Comparison of ENCODE assay signal across 23 mouse cellular contexts in the genomic region with DNA sequence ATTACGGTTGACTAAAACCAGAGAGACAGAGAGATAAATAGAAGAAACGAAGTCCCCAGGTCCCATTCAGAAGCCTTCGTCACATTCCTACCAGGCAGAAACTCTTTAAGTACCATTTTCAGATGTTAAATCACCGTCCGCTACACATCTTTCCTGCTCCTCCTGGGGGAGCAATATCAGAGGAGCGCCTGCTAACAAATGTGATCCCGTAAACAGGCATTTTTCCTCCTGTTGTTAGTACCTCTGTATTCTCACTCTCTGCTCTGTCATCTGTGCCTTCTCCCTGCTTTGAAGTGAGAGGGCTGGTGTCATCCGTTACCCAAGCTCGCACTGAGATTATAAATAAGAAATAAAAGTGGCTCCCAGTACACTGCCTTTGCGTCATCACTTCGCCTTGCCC.
A peak's percentile ranks its signal among the peaks of the same experiment; 100 is the strongest.
DNase-seq lines count a peak whose midpoint lies in the region; ATAC-seq and TF ChIP-seq lines count a peak whose summit lies in the region.
"Had no signal": no experiment of that assay in that cellular context is flagged by ENCODE, and none has a peak within 500 bp of the region (broad histone marks: within the 10 kb centered on the region; RNA-seq: fewer than 3 reads in every experiment).

No protein-coding gene starts in this region.

- H3K9ac ChIP-seq in heart, embryonic 13.5 days = 0 out of 2 replicates have a peak overlapping the region, but pooled peaks have one; percentile 19
- H3K9ac ChIP-seq in midbrain, postnatal 0 days (replicated peaks; ENCODE audit: low read length, poor library complexity, severe bottlenecking) = no peak overlapping the region
- no peak overlapping the region for H3K9ac ChIP-seq in midbrain, embryonic 16.5 days (ENCODE audit: low read depth, low read length)
- 0 out of 2 replicates have a peak overlapping the region, but pooled peaks have one; percentile 26 for H3K9ac ChIP-seq in neural tube, embryonic 15.5 days (replicated peaks)
- H3K9ac ChIP-seq: embryonic facial prominence, embryonic 15.5 days; hindbrain, embryonic 12.5 days had no signal

- H3K27ac ChIP-seq in heart, embryonic 13.5 days (replicated peaks) = no peak overlapping the region
- no peak overlapping the region for H3K27ac ChIP-seq in midbrain, postnatal 0 days (ENCODE audit: low read depth, low read length)
- H3K27ac ChIP-seq in midbrain, embryonic 16.5 days (ENCODE audit: low read length) = no peak overlapping the region
- H3K27ac ChIP-seq in neural tube, embryonic 15.5 days (replicated peaks) = no peak overlapping the region
- H3K27ac ChIP-seq: embryonic facial prominence, embryonic 15.5 days; forebrain, embryonic 10.5 days; gastrocnemius, adult 2 months; hindbrain, embryonic 12.5 days had no signal

- no peak for ATAC-seq in heart, embryonic 13.5 days (ENCODE audit: extremely low read depth, insufficient number of reproducible peaks, low FRiP score, low TSS enrichment)
- no peak for ATAC-seq in midbrain, postnatal 0 days (ENCODE audit: low FRiP score)
- no peak for ATAC-seq in midbrain, embryonic 16.5 days
- no peak for ATAC-seq in neural tube, embryonic 15.5 days (ENCODE audit: low FRiP score)
- ATAC-seq: forebrain, embryonic 16.5 days; hindbrain, embryonic 16.5 days; inflammation-experienced regulatory T-cells, adult 6 months had no signal

- peak; percentile 22; the same call in 1 of the 2 replicates for TF ChIP-seq CTCF in midbrain, postnatal 0 days (IDR thresholded peaks at IDR 0.05)
- TF ChIP-seq CTCF in brain, embryonic 14.5 days (IDR thresholded peaks at IDR 0.05; ENCODE audit: borderline replicate concordance, extremely low read depth, insufficient read depth, insufficient read length) = no peak

- H3K4me1 ChIP-seq in heart, embryonic 13.5 days = peaks cover 36% of the 10 kb centered on the region
- peaks cover 4% of the 10 kb centered on the region; the same call in 1 of the 2 replicates for H3K4me1 ChIP-seq in midbrain, postnatal 0 days (ENCODE audit: insufficient read depth, low read length)
- H3K4me1 ChIP-seq in midbrain, embryonic 16.5 days (ENCODE audit: control insufficient read depth, insufficient read depth, low read length) = peaks cover 21% of the 10 kb centered on the region
- H3K4me1 ChIP-seq in neural tube, embryonic 15.5 days = peaks cover 26% of the 10 kb centered on the region

- TF ChIP-seq POLR2A in brain, embryonic 14.5 days (IDR thresholded peaks at IDR 0.05; ENCODE audit: borderline replicate concordance, extremely low read depth, insufficient read depth, insufficient read length, poor library complexity, severe bottlenecking) = no peak

- no peaks in the 10 kb centered on the region for H3K9me3 ChIP-seq in heart, embryonic 13.5 days
- H3K9me3 ChIP-seq in midbrain, postnatal 0 days (ENCODE audit: low read length) = no peaks in the 10 kb centered on the region
- H3K9me3 ChIP-seq in midbrain, embryonic 16.5 days (replicated peaks; ENCODE audit: control insufficient read depth, low read length, poor library complexity, severe bottlenecking) = no peaks in the 10 kb centered on the region
- no peaks in the 10 kb centered on the region for H3K9me3 ChIP-seq in neural tube, embryonic 15.5 days (replicated peaks)
- H3K9me3 ChIP-seq: embryonic facial prominence, embryonic 15.5 days; forebrain, embryonic 10.5 days; hindbrain, embryonic 12.5 days had no signal

- no peaks in the 10 kb centered on the region for H3K36me3 ChIP-seq in heart, embryonic 13.5 days
- no peaks in the 10 kb centered on the region for H3K36me3 ChIP-seq in midbrain, postnatal 0 days (ENCODE audit: insufficient read depth, low read length)
- H3K36me3 ChIP-seq in midbrain, embryonic 16.5 days (ENCODE audit: control insufficient read depth, insufficient read depth, low read length) = no peaks in the 10 kb centered on the region
- no peaks in the 10 kb centered on the region for H3K36me3 ChIP-seq in neural tube, embryonic 15.5 days
- H3K36me3 ChIP-seq: embryonic facial prominence, embryonic 15.5 days; forebrain, embryonic 10.5 days; hindbrain, embryonic 12.5 days had no signal

- no peaks in the 10 kb centered on the region for H3K27me3 ChIP-seq in heart, embryonic 13.5 days (replicated peaks)
- no peaks in the 10 kb centered on the region for H3K27me3 ChIP-seq in midbrain, postnatal 0 days (ENCODE audit: insufficient read depth, low read length)
- no peaks in the 10 kb centered on the region for H3K27me3 ChIP-seq in midbrain, embryonic 16.5 days (ENCODE audit: control insufficient read depth, insufficient read depth, low read depth, low read length)
- H3K27me3 ChIP-seq in neural tube, embryonic 15.5 days (replicated peaks) = no peaks in the 10 kb centered on the region
- H3K27me3 ChIP-seq: embryonic facial prominence, embryonic 15.5 days; hindbrain, embryonic 12.5 days had no signal

- no peak for DNase-seq in heart, adult 8-10 months (ENCODE audit: low spot score)
- DNase-seq in midbrain, postnatal 0 days (ENCODE audit: low spot score) = peak; percentile 18
- DNase-seq in brain, embryonic 14.5 days (ENCODE audit: low read depth) = peak; percentile 57
- DNase-seq in adrenal gland, adult 8-10 months = no peak
- DNase-seq: adrenal gland, adult 2 months; cerebellum, adult 18-20 months; cerebellum, adult 9-11 months; cerebellum, postnatal 36 days; embryo, embryonic 11 days; gastrocnemius, adult 2 months; gastrocnemius, postnatal 25 days; heart, postnatal 10 days; heart, postnatal 4 days had no signal

- 64% methylated on average over 11 of the region's 11 CpGs for WGBS in heart, embryonic 13.5 days
- 44% methylated on average over 11 of the region's 11 CpGs for WGBS in midbrain, postnatal 0 days
- WGBS in midbrain, embryonic 16.5 days = 41% methylated on average over 11 of the region's 11 CpGs
- 27% methylated on average over 11 of the region's 11 CpGs for WGBS in neural tube, embryonic 15.5 days

- no peak overlapping the region for H3K4me3 ChIP-seq in heart, embryonic 13.5 days
- no peak overlapping the region for H3K4me3 ChIP-seq in midbrain, postnatal 0 days (ENCODE audit: low read depth, low read length)
- H3K4me3 ChIP-seq in midbrain, embryonic 16.5 days (ENCODE audit: low read depth, low read length) = no peak overlapping the region
- no peak overlapping the region for H3K4me3 ChIP-seq in neural tube, embryonic 15.5 days (replicated peaks)
- H3K4me3 ChIP-seq: embryonic facial prominence, embryonic 15.5 days; erythroblast, embryonic 14.5 days; forebrain, embryonic 10.5 days; gastrocnemius, adult 2 months; hindbrain, embryonic 12.5 days had no signal

- no peak overlapping the region for H3K4me2 ChIP-seq in heart, embryonic 13.5 days
- H3K4me2 ChIP-seq in midbrain, postnatal 0 days (ENCODE audit: low read depth, low read length, poor library complexity, severe bottlenecking) = no peak overlapping the region
- no peak overlapping the region for H3K4me2 ChIP-seq in midbrain, embryonic 16.5 days (ENCODE audit: low read length)
- no peak overlapping the region for H3K4me2 ChIP-seq in neural tube, embryonic 15.5 days
- H3K4me2 ChIP-seq: embryonic facial prominence, embryonic 15.5 days; hindbrain, embryonic 12.5 days had no signal

Comparison
In these comparisons a context has a peak if more than half of its experiments do, and no peak if none do; other contexts are left out.
1. H3K9ac ChIP-seq: peak in heart, embryonic 13.5 days (single experiment) and neural tube, embryonic 15.5 days (single experiment); none in midbrain, postnatal 0 days (single experiment) and midbrain, embryonic 16.5 days (single experiment).
2. DNase-seq: peak in midbrain, postnatal 0 days (single experiment) and brain, embryonic 14.5 days (single experiment); none in heart, adult 8-10 months (single experiment) and adrenal gland, adult 8-10 months (single experiment).